10 mouse cellular contexts compared by ENCODE assay signal in genomic region chr2:38621610-38622021, GRCm38 (mm10). TPM values are rescaled to one million over a fixed set of nuclear protein-coding genes. Genes with fewer than 3 reads are reported as not detected.
DNase-seq lines count a peak whose midpoint lies in the region; ATAC-seq lines count a peak whose summit lies in the region.
"Had no signal": no experiment of that assay in that cellular context is flagged by ENCODE, and none has a peak within 500 bp of the region (broad histone marks: within the 10 kb centered on the region; RNA-seq: fewer than 3 reads in every experiment).

No protein-coding gene starts in this region.

- peak; percentile 48 for DNase-seq in embryo, embryonic 10 days (ENCODE audit: low spot score)
- no peak for DNase-seq in embryo, embryonic 9.5 days (ENCODE audit: extremely low spot score)
- peak; percentile 60 for DNase-seq in R1 (ENCODE audit: low read depth, low spot score)
- DNase-seq in embryonic facial prominence, embryonic 14.5 days (ENCODE audit: low spot score) = peak; percentile 28
- DNase-seq in kidney, postnatal 36 days = peak; percentile 39 to 53
- DNase-seq in T-cell, adult 2 months (ENCODE audit: low spot score) = no peak
- no peak for DNase-seq in spleen, adult 18-20 months

- H3K36me3 ChIP-seq in embryonic facial prominence, embryonic 14.5 days (ENCODE audit: control insufficient read depth, insufficient read depth, low read length) = peaks cover 27% of the 10 kb centered on the region
- H3K36me3 ChIP-seq in midbrain, embryonic 15.5 days (replicated peaks) = no peaks in the 10 kb centered on the region

- H3K27me3 ChIP-seq in embryonic facial prominence, embryonic 14.5 days (replicated peaks; ENCODE audit: control insufficient read depth, insufficient read depth, low read length) = no peaks in the 10 kb centered on the region
- no peaks in the 10 kb centered on the region for H3K27me3 ChIP-seq in midbrain, embryonic 15.5 days (replicated peaks)
- H3K27me3 ChIP-seq: embryonic facial prominence, embryonic 12.5 days; limb, embryonic 13.5 days had no signal

- H3K9me3 ChIP-seq in embryonic facial prominence, embryonic 14.5 days (ENCODE audit: control insufficient read depth, low read length) = no peaks in the 10 kb centered on the region
- H3K9me3 ChIP-seq in midbrain, embryonic 15.5 days = no peaks in the 10 kb centered on the region
- H3K9me3 ChIP-seq: embryonic facial prominence, embryonic 12.5 days; limb, embryonic 13.5 days had no signal

- 75% methylated on average over 6 of the region's 6 CpGs for WGBS in embryonic facial prominence, embryonic 14.5 days
- 25% methylated on average over 6 of the region's 6 CpGs for WGBS in midbrain, embryonic 15.5 days

- ATAC-seq in embryonic facial prominence, embryonic 14.5 days (ENCODE audit: low read depth) = no peak
- ATAC-seq in midbrain, embryonic 15.5 days (replicated peaks) = peak; percentile 85

- H3K4me3 ChIP-seq in embryonic facial prominence, embryonic 14.5 days (ENCODE audit: low read depth, low read length) = no peak overlapping the region
- no peak overlapping the region for H3K4me3 ChIP-seq in midbrain, embryonic 15.5 days
- H3K4me3 ChIP-seq: embryonic facial prominence, embryonic 12.5 days; limb, embryonic 13.5 days had no signal

- H3K4me1 ChIP-seq in embryonic facial prominence, embryonic 14.5 days (ENCODE audit: control insufficient read depth, insufficient read depth, low read length) = 0 out of 2 replicates have a peak, but pooled peaks cover 1% of the 10 kb centered on the region
- peaks cover 29% of the 10 kb centered on the region for H3K4me1 ChIP-seq in midbrain, embryonic 15.5 days

- no peak overlapping the region for H3K9ac ChIP-seq in embryonic facial prominence, embryonic 14.5 days (ENCODE audit: low read depth, low read length)
- H3K9ac ChIP-seq in midbrain, embryonic 15.5 days = no peak overlapping the region
- H3K9ac ChIP-seq: embryonic facial prominence, embryonic 12.5 days; limb, embryonic 13.5 days had no signal

- no peak overlapping the region for H3K27ac ChIP-seq in embryonic facial prominence, embryonic 14.5 days (replicated peaks; ENCODE audit: low read depth, low read length)
- H3K27ac ChIP-seq in midbrain, embryonic 15.5 days = peak overlapping the region; percentile 64
- H3K27ac ChIP-seq: embryonic facial prominence, embryonic 12.5 days; limb, embryonic 13.5 days had no signal

- H3K4me2 ChIP-seq in embryonic facial prominence, embryonic 14.5 days (ENCODE audit: low read depth, low read length) = no peak overlapping the region
- H3K4me2 ChIP-seq in midbrain, embryonic 15.5 days = no peak overlapping the region
- H3K4me2 ChIP-seq: embryonic facial prominence, embryonic 12.5 days; limb, embryonic 13.5 days had no signal

RNA-seq across cellular contexts. Expression of gene Psmb7, which starts 22.3 kb away (rescaled TPM):
- polyA plus RNA-seq in embryonic facial prominence, embryonic 14.5 days (2014; fragmentation: Nextera tagmentation; extraction: Ambion mirVana) = 243 and 251 TPM in 2 replicates
- polyA plus RNA-seq in midbrain, embryonic 15.5 days (2015; fragmentation: Nextera tagmentation; extraction: Ambion mirVana) = 260 and 270 TPM in 2 replicates

Comparison
In these comparisons a context has a peak if more than half of its experiments do, and no peak if none do; other contexts are left out.
1. DNase-seq: peak in embryo, embryonic 10 days (single experiment), R1 (single experiment), embryonic facial prominence, embryonic 14.5 days (single experiment) and kidney, postnatal 36 days (2 of 2); none in embryo, embryonic 9.5 days (single experiment), T-cell, adult 2 months (single experiment) and spleen, adult 18-20 months (0 of 2).